Mouse (Mus musculus) central nervous system, embryonic 14 days (tissue): ENCODE measurements around the gene AI467606. TPM values are rescaled to one million over a fixed set of nuclear protein-coding genes. Genes with fewer than 3 reads are reported as not detected.

ENCODE experiments used
- polyA plus RNA-seq: library from polyadenylated mRNA; depleted of rRNA; stranded (reverse); fragments of >200 nt; gene quantifications from 2 replicates; pipeline ENCODE4 v1.2.3, GENCODE M21; 2012; rRNA removed

AI467606 gene
- polyA plus RNA-seq = 2.1 TPM in 2 replicates

DNA sequence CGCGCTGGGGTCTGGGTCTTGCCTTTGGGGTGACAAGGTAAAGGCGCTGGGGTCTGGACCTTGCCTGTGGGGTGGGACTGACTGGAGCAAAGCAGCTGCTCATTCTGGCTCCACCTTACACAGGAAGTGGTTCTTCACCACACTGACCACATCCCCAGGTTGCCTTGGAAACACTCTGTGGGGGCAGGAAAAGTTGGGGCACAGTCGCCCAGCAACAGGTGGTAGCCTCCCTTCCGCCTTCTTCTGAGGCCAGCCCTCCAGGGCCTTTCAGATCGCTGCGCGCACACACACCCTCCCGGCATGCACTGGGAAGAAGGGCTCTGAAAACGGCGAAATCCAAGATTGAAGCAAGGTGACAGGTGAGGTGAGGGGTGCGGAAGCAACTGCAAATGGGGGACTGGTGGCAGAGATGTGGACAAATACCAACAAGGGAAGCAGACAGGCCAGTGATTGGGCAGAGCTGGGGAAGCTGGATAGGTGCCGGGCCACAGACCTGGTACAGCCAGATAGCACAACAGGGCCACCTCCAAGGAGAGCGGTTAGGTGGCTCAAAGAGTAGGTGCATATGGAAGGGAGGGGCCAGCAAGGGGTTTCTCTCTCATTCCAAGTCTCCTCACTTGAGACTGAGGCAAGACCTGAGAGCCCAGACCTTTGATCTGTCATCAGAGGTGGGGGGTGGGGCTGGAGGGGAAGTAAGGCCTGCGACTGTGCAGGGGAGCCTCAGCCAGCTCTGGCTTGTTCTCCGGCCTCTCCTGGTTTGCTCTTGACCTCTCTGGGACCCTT is at the start of gene AI467606:
TSS of gene AI467606 (plus strand) at position 246 of the 783 bp plus-strand sequence.

DNA sequence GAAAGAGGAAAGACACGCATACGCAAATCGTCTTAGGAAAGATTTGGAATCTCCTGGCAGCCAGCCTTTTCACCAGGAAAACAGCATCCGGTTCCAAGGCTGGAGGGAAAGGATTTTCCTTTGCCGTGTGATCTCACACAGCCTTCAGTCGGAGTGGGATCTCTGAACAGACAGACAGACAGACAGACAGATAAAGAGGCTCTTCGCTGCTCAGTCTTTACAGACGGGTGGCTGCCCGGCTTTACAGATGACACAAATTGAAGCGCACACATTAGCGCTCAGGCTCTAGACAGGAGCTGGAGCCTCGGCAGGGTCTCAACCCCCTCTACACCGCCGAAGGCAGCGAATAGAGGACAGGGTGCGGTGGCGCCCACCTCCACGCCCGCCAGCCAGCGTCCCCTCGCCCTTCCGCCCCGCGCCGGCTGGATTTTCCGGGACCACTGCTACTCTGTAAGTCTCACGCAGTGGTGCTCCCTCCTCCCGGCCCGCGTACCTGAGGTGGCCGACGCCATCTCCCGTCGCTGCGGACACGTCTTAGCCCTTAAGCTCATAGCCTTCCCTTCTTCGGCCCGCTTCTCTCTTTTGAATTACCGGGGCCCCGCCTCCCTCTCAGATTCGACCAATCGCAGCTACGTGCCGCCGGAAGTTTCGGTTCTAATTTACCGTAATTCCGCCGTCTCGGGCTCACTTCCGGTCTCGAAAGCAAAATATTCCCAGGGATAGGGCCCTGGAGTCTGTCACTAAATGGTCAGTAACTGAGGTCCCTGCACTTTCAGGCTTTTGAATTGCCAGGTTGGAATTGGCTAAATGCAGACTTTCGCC is 49.1 kb upstream of the AI467606 start, which contains the start of gene Kif22:
TSS of gene Kif22 (minus strand) at position 621 of the 822 bp plus-strand sequence.

DNA sequence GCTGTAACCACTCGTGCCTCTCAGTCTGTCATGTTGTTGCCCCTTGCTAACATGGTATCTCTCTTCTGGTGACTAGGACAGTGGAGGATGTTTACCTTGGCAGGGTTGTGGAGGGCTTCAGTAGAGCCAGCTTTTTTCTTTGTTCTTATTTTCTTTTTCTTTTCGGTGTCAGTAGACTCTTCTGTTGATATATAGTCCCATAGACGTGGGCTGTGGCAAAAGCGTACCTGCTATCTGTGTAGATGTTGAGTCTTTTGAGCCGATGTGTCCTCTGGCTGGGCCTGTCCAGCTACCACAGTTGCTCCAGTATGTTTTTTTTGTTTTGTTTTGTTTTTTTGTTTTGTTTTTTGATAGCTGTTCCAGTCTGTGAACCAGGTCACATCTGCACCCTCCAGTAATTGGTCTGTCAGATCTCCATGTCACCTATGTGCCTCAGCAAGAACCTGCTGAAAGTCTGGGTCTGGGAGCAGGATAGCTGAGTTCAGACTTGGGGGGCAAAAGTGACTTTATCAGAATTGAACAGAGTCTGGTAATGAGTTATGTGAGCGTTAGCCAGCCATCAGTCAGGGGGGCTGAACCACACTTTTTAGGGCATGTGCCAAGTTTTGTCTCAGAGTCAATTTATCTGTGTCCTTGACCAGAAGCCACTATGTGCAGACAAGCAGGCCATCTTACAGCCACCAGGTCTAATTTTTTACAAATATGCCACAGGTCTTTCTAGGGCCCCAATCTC is 3.7 kb upstream of the AI467606 start, which contains the start of gene Zg16:
TSS of gene Zg16 (minus strand) at position 51 of the 733 bp plus-strand sequence.

DNA sequence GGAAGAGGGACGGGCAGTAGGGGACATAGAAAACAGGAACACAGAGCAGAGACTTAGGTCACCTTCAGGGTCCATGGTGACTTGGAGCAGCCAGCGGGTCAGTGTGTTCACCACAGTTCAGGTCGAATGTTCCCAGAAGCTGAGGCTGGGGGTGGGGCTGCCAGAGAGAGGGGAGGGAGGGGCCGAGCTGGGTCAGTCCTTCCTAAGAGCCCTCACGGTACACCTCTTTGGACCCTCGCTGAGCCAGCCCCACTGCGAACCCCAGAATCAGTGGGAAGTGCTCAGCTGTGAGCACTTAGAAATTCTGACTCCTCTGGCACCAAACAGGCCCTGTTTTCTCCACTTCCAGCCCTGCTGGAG is 30.7 kb downstream of the AI467606 start, which contains the start of gene Qprt:
TSS of gene Qprt (minus strand) at position 316 of the 360 bp plus-strand sequence.

DNA sequence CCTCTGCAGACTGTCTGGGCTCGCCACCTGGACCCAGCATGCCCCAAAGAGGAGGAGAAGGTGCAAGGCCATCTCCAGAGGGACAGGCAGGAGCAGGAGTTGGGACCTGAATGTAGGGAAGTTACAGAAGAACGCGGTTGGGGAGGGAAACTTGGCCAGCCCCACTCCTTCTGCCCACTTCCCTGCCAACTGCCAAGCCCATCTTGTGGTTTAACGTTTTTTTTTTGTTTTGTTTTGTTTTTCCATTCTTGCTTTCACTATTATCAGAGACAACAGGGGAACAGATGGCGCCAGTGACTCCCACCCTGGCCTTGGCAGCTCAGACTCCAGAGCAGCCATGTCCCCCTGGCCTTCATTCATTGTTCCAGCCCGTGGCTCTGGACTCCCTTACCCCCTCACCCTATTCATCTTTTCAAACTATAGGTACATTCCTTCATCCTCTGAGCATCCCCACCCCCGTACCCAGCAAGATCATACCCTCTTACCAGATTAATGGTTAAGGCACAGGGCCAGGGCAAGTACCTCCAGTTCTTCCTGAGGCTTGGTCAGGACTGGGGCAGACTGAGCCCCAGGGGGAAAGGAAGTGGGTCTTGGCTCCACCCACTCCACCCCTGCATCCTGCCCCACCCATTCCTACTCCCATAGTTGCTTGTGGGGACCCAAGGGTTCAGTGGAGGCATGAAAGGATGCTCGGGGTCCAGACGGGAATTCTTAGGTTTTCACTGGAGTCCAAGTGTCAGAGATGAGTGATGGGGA is 46.3 kb downstream of the AI467606 start, which contains the start of gene Spn:
TSS of gene Spn (minus strand) at position 562 of the 756 bp plus-strand sequence.

Other genes starting within 250 kb of the AI467606 start
- 9.8 and 10.8 TPM in 2 replicates for gene Doc2a, start 243.9 kb upstream of the AI467606 start, polyA plus RNA-seq
- 94.8 and 104 TPM in 2 replicates for gene Hirip3, start 229.4 kb upstream of the AI467606 start, polyA plus RNA-seq
- gene Ino80e, start 229.0 kb upstream of the AI467606 start, polyA plus RNA-seq = 82.6 and 86.4 TPM in 2 replicates
- 103 and 114 TPM in 2 replicates for gene Taok2, start 206.7 kb upstream of the AI467606 start, polyA plus RNA-seq
- gene Tmem219, start 168.4 kb upstream of the AI467606 start, polyA plus RNA-seq = 30.6 and 32.0 TPM in 2 replicates
- gene Kctd13, start 162.5 kb upstream of the AI467606 start, polyA plus RNA-seq = 88.9 and 93.8 TPM in 2 replicates
- gene Asphd1, start 141.8 kb upstream of the AI467606 start, polyA plus RNA-seq = 16.9 and 17.6 TPM in 2 replicates
- gene Sez6l2, start 140.8 kb upstream of the AI467606 start, polyA plus RNA-seq = 72.8 and 76.2 TPM in 2 replicates
- 126 and 133 TPM in 2 replicates for gene Cdipt, start 115.4 kb upstream of the AI467606 start, polyA plus RNA-seq
- gene Cdiptos, start 115.3 kb upstream of the AI467606 start, polyA plus RNA-seq = 0.85 and 0.95 TPM in 2 replicates
- 3.9 and 5.7 TPM in 2 replicates for gene Mvp, start 76.7 kb upstream of the AI467606 start, polyA plus RNA-seq
- 1.4 and 1.5 TPM in 2 replicates for gene Pagr1b, start 74.9 kb upstream of the AI467606 start, polyA plus RNA-seq
- gene Pagr1a, start 74.0 kb upstream of the AI467606 start, polyA plus RNA-seq = 15.3 and 18.9 TPM in 2 replicates
- gene Gm42742, start 70.3 kb upstream of the AI467606 start, polyA plus RNA-seq = 111 and 124 TPM in 2 replicates
- 54.6 and 70.1 TPM in 2 replicates for gene Prrt2, start 70.1 kb upstream of the AI467606 start, polyA plus RNA-seq
- gene Maz, start 64.3 kb upstream of the AI467606 start, polyA plus RNA-seq = 309 and 326 TPM in 2 replicates
- gene Kif22, start 48.9 kb upstream of the AI467606 start, polyA plus RNA-seq = 42.4 and 56.6 TPM in 2 replicates
- gene Zg16, start 4.0 kb upstream of the AI467606 start, polyA plus RNA-seq = 0.10 TPM in 1 of 2 replicates, not detected in the other
- gene Qprt, start 30.9 kb downstream of the AI467606 start, polyA plus RNA-seq = 0.68 and 1.5 TPM in 2 replicates
- 0.10 and 0.19 TPM in 2 replicates for gene Spn, start 46.5 kb downstream of the AI467606 start, polyA plus RNA-seq
- gene Cd2bp2, start 104.7 kb downstream of the AI467606 start, polyA plus RNA-seq = 139 and 140 TPM in 2 replicates
- 55.6 and 59.0 TPM in 2 replicates for gene Tbc1d10b, start 117.1 kb downstream of the AI467606 start, polyA plus RNA-seq
- 4.0 and 196 TPM in 2 replicates for gene Mylpf, start 117.5 kb downstream of the AI467606 start, polyA plus RNA-seq
- gene Zfp553, start 141.7 kb downstream of the AI467606 start, polyA plus RNA-seq = 30.7 and 37.3 TPM in 2 replicates
- gene Sept1, start 141.8 kb downstream of the AI467606 start, polyA plus RNA-seq = 28.1 and 35.9 TPM in 2 replicates
- gene Zfp771, start 152.9 kb downstream of the AI467606 start, polyA plus RNA-seq = 84.0 and 85.7 TPM in 2 replicates
- gene Dctpp1, start 169.3 kb downstream of the AI467606 start, polyA plus RNA-seq = 95.6 and 105 TPM in 2 replicates
- 22.5 and 23.0 TPM in 2 replicates for gene Sephs2, start 182.7 kb downstream of the AI467606 start, polyA plus RNA-seq
- 0.61 and 0.95 TPM in 2 replicates for gene Itgal, start 204.9 kb downstream of the AI467606 start, polyA plus RNA-seq